Mouse (Mus musculus): ENCODE results near the gene Nedd9. TPM values are rescaled to one million over a fixed set of nuclear protein-coding genes. Genes with fewer than 3 reads are reported as not detected.

Gene Nedd9
- not detected in 2 replicates for polyA plus RNA-seq (2012)

DNA sequence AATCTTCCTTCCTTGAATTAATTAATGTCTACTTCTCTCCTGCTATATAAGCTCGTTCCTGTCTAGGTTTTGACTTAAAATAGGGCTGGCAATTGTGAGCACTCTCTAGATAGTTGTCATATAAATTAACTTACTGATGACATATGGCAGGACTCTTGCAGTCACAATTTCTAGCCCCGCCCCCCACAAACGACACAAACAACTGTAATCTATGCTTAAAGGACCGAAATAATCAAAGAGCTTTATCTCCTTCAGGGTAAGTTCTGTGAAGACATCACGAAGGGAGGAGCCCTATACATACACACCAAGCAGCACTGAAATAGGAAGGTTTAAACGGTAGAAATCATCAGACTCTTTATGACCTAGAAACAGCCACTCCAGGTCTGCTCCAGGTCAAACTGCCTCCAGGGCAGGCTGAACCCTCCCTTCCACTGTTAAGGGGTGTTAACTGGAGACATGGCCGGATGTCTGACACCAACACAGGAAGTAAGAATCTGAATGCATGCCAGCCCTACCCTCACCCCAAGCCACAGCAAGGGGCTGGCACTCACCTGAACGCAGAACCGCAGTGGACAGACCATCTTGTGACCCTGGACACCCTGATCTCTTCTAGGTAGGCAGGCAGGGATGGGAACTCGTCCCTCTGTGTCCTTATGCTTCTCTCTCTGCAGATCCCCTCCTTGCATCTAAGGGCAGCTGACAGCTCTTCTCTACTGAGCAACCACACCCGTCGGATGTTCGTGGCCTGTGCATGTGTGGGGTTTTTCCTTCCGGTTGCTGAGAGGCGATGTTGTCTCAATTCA, at the start of gene Nedd9:
Nedd9 (minus strand) TSS at position 757 of the 803 bp plus-strand sequence.
- no peak for TF ChIP-seq TAL1 (IDR thresholded peaks at IDR 0.05; ENCODE audit: low read length)
- TF ChIP-seq GATA1 (IDR thresholded peaks at IDR 0.05; ENCODE audit: low read length) = no peak
- H3K36me3 ChIP-seq (ENCODE audit: control insufficient read depth) = no peaks in the 10 kb centered on the region
- no peak within 1 kb of the TSS for H3K4me3 ChIP-seq (replicated peaks)
- no peaks in the 10 kb centered on the region for H3K27me3 ChIP-seq (ENCODE audit: control insufficient read depth)
- H3K4me1 ChIP-seq (ENCODE audit: control insufficient read depth) = no peaks in the 10 kb centered on the region
- no peaks in the 10 kb centered on the region for H3K9me3 ChIP-seq (ENCODE audit: control insufficient read depth, low read length)

DNA sequence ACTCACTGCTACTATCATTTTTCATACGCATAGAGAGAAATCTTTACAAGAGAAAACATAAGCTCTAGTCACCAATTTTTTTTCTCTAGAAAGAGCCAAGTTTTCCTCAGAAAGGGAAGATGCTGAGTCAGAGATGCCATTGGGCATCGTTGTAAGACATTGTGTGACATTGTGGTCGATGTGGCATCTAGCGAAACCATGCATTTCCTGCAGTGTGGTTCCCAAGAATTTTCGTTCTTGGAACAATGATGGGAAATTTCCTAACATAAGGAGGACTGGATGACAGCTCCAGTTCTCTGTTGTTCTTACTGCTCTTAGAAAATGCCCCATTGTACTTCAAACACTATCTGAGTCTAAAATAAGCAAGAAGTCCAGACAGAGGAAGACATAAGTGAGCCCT, 45.5 kb upstream of the Nedd9 start:
- Histone ChIP-seq H3K4me3 (replicated peaks) (no peak overlapping the region), H3K9me3 (ENCODE audit: control insufficient read depth, low read length) (no peaks in the 10 kb centered on the region), H3K4me1 (ENCODE audit: control insufficient read depth) (no peaks in the 10 kb centered on the region), H3K27me3 (ENCODE audit: control insufficient read depth) (no peaks in the 10 kb centered on the region), H3K36me3 (ENCODE audit: control insufficient read depth) (no peaks in the 10 kb centered on the region)
- TF ChIP-seq TAL1 (IDR thresholded peaks at IDR 0.05; ENCODE audit: low read length) = no peak
- no peak for TF ChIP-seq GATA1 (IDR thresholded peaks at IDR 0.05; ENCODE audit: low read length)

DNA sequence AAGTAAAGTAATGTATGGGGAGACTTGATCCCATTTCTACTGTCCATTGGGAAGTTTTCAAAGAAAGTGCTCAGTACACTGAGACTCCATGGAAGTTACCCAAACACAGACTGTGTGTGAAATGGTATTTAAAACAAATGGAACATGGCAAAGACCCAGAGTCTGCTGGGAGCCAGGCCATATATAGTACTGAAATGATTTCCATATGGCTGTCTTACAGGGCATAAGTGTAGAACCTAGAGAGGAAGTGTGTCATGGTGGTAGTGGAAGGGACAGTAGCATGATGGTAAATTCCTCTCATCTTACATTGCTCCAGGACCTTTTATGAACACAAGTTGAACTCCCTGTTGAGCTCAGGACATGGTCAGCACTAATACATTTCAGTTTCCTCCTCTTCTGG, 43.2 kb upstream of the Nedd9 start:
- H3K4me3 ChIP-seq (replicated peaks) = no peak overlapping the region
- H3K36me3 ChIP-seq (ENCODE audit: control insufficient read depth) = no peaks in the 10 kb centered on the region
- TF ChIP-seq GATA1 (IDR thresholded peaks at IDR 0.05; ENCODE audit: low read length) = no peak
- TF ChIP-seq TAL1 (IDR thresholded peaks at IDR 0.05; ENCODE audit: low read length) = no peak
- H3K9me3 ChIP-seq (ENCODE audit: control insufficient read depth, low read length) = no peaks in the 10 kb centered on the region
- H3K27me3 ChIP-seq (ENCODE audit: control insufficient read depth) = no peaks in the 10 kb centered on the region
- no peaks in the 10 kb centered on the region for H3K4me1 ChIP-seq (ENCODE audit: control insufficient read depth)

DNA sequence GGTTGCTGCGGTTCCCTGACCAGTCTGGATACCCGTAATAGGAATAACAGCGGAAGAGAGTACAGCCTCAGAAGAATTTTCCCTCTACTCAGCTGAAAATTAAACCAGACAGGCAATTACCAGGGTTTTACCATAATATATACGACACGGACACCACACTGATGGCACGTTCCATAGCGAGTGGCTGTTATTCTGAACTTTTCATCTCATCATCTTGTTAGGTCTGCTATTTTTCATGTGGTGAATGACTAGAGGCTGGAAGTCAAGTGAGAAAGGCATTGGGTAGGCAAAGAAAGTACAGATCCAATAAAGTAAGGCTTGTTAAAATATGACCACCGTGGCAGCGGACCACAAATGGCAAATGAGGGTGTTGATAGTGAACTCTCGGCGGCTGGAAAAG, 37.0 kb upstream of the Nedd9 start:
- Histone ChIP-seq H3K36me3 (ENCODE audit: control insufficient read depth) (no peaks in the 10 kb centered on the region), H3K4me1 (ENCODE audit: control insufficient read depth) (no peaks in the 10 kb centered on the region), H3K27me3 (ENCODE audit: control insufficient read depth) (no peaks in the 10 kb centered on the region), H3K4me3 (replicated peaks) (no peak overlapping the region), H3K9me3 (ENCODE audit: control insufficient read depth, low read length) (no peaks in the 10 kb centered on the region)
- TF ChIP-seq TAL1 (IDR thresholded peaks at IDR 0.05; ENCODE audit: low read length) = no peak
- TF ChIP-seq GATA1 (IDR thresholded peaks at IDR 0.05; ENCODE audit: low read length) = no peak

DNA sequence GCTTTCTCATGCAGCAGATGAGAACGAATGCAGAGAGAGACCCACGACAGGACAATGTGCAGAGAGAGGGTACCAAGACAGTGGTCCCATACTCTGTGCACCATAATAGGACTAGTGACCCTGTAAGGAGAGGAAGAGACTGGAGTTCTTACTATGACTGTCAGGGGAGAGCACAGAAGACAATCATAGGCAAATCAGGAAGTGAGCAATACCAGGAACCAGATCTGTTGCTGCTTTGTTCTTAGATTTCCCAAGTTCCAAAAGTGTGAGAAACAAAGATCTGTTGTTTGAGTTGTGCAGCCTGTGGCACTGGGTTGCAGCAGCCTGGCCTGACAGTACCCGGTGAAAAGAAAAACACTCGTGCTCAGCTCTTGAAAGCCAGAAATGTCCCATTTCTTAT, 34.1 kb upstream of the Nedd9 start:
- no peaks in the 10 kb centered on the region for H3K27me3 ChIP-seq (ENCODE audit: control insufficient read depth)
- no peak for TF ChIP-seq GATA1 (IDR thresholded peaks at IDR 0.05; ENCODE audit: low read length)
- no peaks in the 10 kb centered on the region for H3K36me3 ChIP-seq (ENCODE audit: control insufficient read depth)
- no peaks in the 10 kb centered on the region for H3K4me1 ChIP-seq (ENCODE audit: control insufficient read depth)
- H3K4me3 ChIP-seq (replicated peaks) = no peak overlapping the region
- H3K9me3 ChIP-seq (ENCODE audit: control insufficient read depth, low read length) = no peaks in the 10 kb centered on the region

DNA sequence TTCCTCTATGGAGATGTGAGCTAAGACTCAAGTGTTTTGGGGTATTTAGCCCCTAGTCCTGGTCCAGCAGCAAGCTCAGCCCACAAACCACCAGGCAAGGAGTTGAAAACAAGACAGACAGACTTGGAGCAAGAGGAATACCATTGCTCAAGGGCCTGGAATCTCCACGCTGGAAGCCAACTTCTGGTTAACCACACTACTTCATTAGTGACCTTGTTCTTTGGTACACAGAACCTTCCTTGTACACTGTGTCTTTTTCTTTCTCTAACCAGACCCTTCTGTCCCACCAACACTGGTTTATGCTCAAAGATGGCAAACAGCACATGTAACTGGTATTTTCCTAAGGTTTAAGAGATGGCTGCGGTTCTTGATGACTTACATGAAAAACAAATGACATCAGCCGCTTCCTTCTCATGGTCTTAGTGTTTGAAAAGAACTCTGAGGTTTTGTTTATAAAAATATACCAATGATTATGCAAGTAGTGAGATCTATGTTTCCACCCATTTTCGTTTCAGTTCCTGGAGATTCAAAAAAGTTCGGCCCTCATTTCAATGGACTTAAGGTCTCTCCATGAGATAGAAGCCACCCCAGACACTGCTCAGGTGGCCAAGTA, 33.5 kb upstream of the Nedd9 start:
- H3K36me3 ChIP-seq (ENCODE audit: control insufficient read depth) = no peaks in the 10 kb centered on the region
- H3K27me3 ChIP-seq (ENCODE audit: control insufficient read depth) = no peaks in the 10 kb centered on the region
- TF ChIP-seq TAL1 (IDR thresholded peaks at IDR 0.05; ENCODE audit: low read length) = no peak
- TF ChIP-seq GATA1 (IDR thresholded peaks at IDR 0.05; ENCODE audit: low read length) = no peak
- no peak overlapping the region for H3K4me3 ChIP-seq (replicated peaks)
- no peaks in the 10 kb centered on the region for H3K9me3 ChIP-seq (ENCODE audit: control insufficient read depth, low read length)
- H3K4me1 ChIP-seq (ENCODE audit: control insufficient read depth) = no peaks in the 10 kb centered on the region

DNA sequence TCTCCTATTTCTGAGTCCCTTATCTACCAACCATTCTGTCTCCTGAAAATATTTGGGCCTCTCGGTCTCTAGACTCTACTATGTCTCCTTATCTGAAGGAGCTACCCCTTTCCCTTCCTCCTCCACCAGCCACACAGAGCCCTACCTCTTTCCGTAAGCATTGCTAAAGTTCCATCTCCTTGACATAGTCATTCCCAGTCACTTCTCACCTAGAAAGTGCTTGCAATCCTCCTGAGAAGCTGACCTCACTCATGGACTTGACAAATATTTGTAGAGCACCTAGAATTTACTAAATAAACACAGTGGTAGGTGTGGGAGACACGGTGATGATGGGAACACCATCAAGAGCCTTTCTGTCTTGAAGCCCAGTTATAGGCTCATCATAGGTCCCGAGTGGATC, 32.6 kb upstream of the Nedd9 start:
- Histone ChIP-seq H3K4me1 (ENCODE audit: control insufficient read depth) (no peaks in the 10 kb centered on the region), H3K27me3 (ENCODE audit: control insufficient read depth) (no peaks in the 10 kb centered on the region), H3K9me3 (ENCODE audit: control insufficient read depth, low read length) (no peaks in the 10 kb centered on the region), H3K4me3 (replicated peaks) (no peak overlapping the region), H3K36me3 (ENCODE audit: control insufficient read depth) (no peaks in the 10 kb centered on the region)
- TF ChIP-seq GATA1 (IDR thresholded peaks at IDR 0.05; ENCODE audit: low read length) (no peak), TAL1 (IDR thresholded peaks at IDR 0.05; ENCODE audit: low read length) (no peak)

DNA sequence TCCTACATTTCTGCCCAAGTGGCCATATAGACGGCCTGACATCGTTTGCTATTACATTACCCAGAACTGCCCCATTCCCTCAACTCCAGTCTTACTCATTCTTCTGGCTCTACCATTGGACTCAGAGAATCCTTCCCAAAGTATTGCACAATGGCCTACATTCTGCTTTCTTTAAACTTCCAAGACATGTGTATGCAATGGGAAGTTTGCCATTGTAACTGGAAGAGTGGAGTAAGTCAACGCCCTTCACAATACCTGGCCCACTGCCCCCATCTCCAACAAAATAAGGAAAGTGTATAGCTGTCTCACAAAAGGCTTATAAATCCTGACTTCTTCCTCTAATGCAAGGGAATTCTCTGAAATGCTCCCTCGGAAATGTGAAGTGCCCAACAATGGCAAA, 30.0 kb upstream of the Nedd9 start:
- no peaks in the 10 kb centered on the region for H3K36me3 ChIP-seq (ENCODE audit: control insufficient read depth)
- H3K4me1 ChIP-seq (ENCODE audit: control insufficient read depth) = no peaks in the 10 kb centered on the region
- H3K27me3 ChIP-seq (ENCODE audit: control insufficient read depth) = no peaks in the 10 kb centered on the region

DNA sequence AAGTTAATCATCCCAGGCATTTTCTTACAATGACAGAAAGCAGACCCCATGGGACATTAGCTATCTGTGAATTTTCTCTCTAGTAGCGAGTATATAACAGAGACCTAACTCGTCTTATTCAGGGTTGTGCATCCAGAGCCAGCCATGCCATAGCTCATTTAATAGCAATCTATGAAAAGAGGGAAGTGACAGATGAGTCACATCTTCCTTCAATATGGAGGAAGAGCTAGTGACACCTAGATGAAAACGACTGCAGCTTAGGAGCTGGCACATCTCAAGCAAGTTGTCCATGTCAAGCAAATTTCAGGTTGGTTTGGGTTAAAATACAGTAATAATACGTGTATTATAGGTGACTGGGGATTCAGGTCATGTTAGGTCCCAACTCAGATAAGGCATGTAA, 28.6 kb upstream of the Nedd9 start:
- Histone ChIP-seq H3K36me3 (ENCODE audit: control insufficient read depth) (no peaks in the 10 kb centered on the region), H3K4me3 (replicated peaks) (no peak overlapping the region), H3K4me1 (ENCODE audit: control insufficient read depth) (no peaks in the 10 kb centered on the region), H3K27me3 (ENCODE audit: control insufficient read depth) (no peaks in the 10 kb centered on the region), H3K9me3 (ENCODE audit: control insufficient read depth, low read length) (no peaks in the 10 kb centered on the region)
- TF ChIP-seq GATA1 (IDR thresholded peaks at IDR 0.05; ENCODE audit: low read length) (no peak), TAL1 (IDR thresholded peaks at IDR 0.05; ENCODE audit: low read length) (no peak)

More for the DNA sequence above, 30.0 kb upstream of the Nedd9 start:
- H3K4me3 ChIP-seq (replicated peaks) = no peak overlapping the region
- H3K9me3 ChIP-seq (ENCODE audit: control insufficient read depth, low read length) = no peaks in the 10 kb centered on the region
- no peak for TF ChIP-seq GATA1 (IDR thresholded peaks at IDR 0.05; ENCODE audit: low read length)
- no peak for TF ChIP-seq TAL1 (IDR thresholded peaks at IDR 0.05; ENCODE audit: low read length)
